Mouse (Mus musculus): ENCODE measurements at regions not wholly inside any gene's neighbourhood (a gene's known extent, or its start where the extent isn't known, plus 50 kb on each side); places are given as distances from the start of the nearest gene placed in this dataset.
"Not testable (repeated sequence)": the region's sequence is repeated elsewhere in the genome, so short reads cannot be mapped to it uniquely, and the experiment has no call there.

- 57% methylated on average over 1 of the region's 1 CpGs for WGBS
- no peaks in the 10 kb centered on the region for H3K27me3 ChIP-seq (replicated peaks)
- H3K4me2 ChIP-seq (replicated peaks): no peak overlapping the region
- H3K9me3 ChIP-seq: no peaks in the 10 kb centered on the region
- no peak overlapping the region for H3K27ac ChIP-seq
- no peak overlapping the region for H3K4me3 ChIP-seq
- H3K36me3 ChIP-seq: no peaks in the 10 kb centered on the region
- no peak overlapping the region for H3K9ac ChIP-seq
- ATAC-seq (ENCODE audit: low FRiP score, low read depth): no peak
- H3K4me1 ChIP-seq: no peaks in the 10 kb centered on the region
Observed at GRCm38 (mm10) chr13:4348890-4349289, 69.7 kb upstream of the Akr1c12 start.

GRCm38 (mm10) chr13:4350601-4351000 lies 71.4 kb upstream of the Akr1c12 start:
- Histone ChIP-seq H3K4me2 (replicated peaks) (no peak overlapping the region), H3K36me3 (no peaks in the 10 kb centered on the region), H3K4me3 (no peak overlapping the region), H3K4me1 (no peaks in the 10 kb centered on the region), H3K9ac (no peak overlapping the region), H3K27me3 (replicated peaks) (no peaks in the 10 kb centered on the region), H3K27ac (no peak overlapping the region), H3K9me3 (no peaks in the 10 kb centered on the region)
- WGBS: 79% methylated on average over 3 of the region's 3 CpGs
- ATAC-seq (ENCODE audit: low FRiP score, low read depth): no peak

- H3K36me3 ChIP-seq; H3K9ac ChIP-seq; H3K27ac ChIP-seq; H3K4me3 ChIP-seq; H3K27me3 ChIP-seq (replicated peaks); ATAC-seq (ENCODE audit: low FRiP score, low read depth); H3K9me3 ChIP-seq; H3K4me1 ChIP-seq: not testable (repeated sequence)
- 20% methylated on average over 8 of the region's 8 CpGs for WGBS
- H3K4me2 ChIP-seq (replicated peaks): peak overlapping the region; percentile 47
Observed at GRCm38 (mm10) chr13:4376654-4377053, 57.5 kb upstream of the Akr1c6 start.

All from neural tube, embryonic 12.5 days (tissue).